Mouse (Mus musculus): ENCODE data around the gene Galnt3. TPM values are rescaled to one million over a fixed set of nuclear protein-coding genes. Genes with fewer than 3 reads are reported as not detected.
A peak's percentile ranks its signal among the peaks of the same experiment; 100 is the strongest.

The Galnt3 gene
- polyA plus RNA-seq, 1 experiment from 2014 or later: 0.85 TPM

DNA sequence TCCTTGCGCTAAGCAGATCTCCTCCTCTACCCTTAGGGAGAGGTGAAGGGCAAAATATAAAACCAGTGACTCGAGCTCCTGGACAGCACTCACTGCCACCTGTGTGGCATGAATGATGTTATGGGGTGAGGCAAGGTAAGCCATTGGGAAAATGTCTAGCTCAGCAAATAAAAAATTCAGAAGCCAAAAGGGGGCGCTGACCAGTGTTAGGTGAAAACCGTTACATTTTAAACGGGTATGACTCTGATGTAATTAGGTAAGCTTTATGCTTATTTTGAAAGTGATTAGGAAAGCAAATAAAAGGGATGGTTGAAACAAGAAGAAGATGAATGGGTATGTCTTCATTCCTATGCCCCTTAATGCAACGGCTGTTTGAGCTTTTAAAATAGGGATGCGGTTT is 24.6 kb downstream of the Galnt3 start:
- Histone ChIP-seq H3K4me3 (no peak overlapping the region), H3K36me3 (no peaks in the 10 kb centered on the region), H3K27ac (no peak overlapping the region), H3K27me3 (ENCODE audit: insufficient read depth, poor library complexity, severe bottlenecking) (no peaks in the 10 kb centered on the region), H3K9me3 (no peaks in the 10 kb centered on the region), H3K4me1 (replicated peaks) (peaks cover 18% of the 10 kb centered on the region)
- no peak for DNase-seq (ENCODE audit: low spot score)
- 78% methylated on average over 7 of the region's 7 CpGs for WGBS

GRCm38 (mm10) chr2:66094622-66095181 is 30.1 kb downstream of the Galnt3 start:
- Histone ChIP-seq H3K9me3 (no peaks in the 10 kb centered on the region), H3K4me3 (no peak overlapping the region), H3K36me3 (no peaks in the 10 kb centered on the region), H3K4me1 (replicated peaks) (peaks cover 13% of the 10 kb centered on the region), H3K27me3 (ENCODE audit: insufficient read depth, poor library complexity, severe bottlenecking) (no peaks in the 10 kb centered on the region), H3K27ac (no peak overlapping the region)
- no peak for DNase-seq (ENCODE audit: low spot score)
- WGBS: 78% methylated on average over 4 of the region's 4 CpGs

GRCm38 (mm10) chr2:66091296-66091695 is 33.5 kb downstream of the Galnt3 start:
- Histone ChIP-seq H3K36me3 (no peaks in the 10 kb centered on the region), H3K4me3 (no peak overlapping the region), H3K27me3 (ENCODE audit: insufficient read depth, poor library complexity, severe bottlenecking) (no peaks in the 10 kb centered on the region), H3K27ac (no peak overlapping the region), H3K4me1 (replicated peaks) (no peaks in the 10 kb centered on the region), H3K9me3 (no peaks in the 10 kb centered on the region)
- WGBS: 54% methylated on average over 5 of the region's 5 CpGs
- no peak for DNase-seq (ENCODE audit: low spot score)

DNA sequence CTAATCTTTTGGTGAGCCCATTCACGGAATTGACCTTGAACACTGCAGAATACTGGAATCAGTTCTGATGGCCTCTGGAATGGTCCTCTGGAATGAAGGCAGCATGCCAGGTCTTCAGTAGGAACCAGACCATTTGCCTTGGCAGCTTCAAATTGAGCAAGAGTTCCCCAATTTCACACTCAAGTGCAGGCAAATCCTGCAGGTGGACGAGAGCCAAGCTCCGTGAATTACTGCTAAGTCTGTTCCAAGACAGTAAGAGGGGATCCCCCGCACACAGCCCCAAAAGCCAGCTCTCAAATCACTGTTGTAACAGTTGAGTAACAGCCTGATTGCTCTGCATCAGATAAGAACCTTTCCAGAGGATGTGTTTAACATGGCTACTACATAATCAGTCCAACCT is 42.9 kb downstream of the Galnt3 start:
- Histone ChIP-seq H3K4me3 (no peak overlapping the region), H3K9me3 (no peaks in the 10 kb centered on the region), H3K36me3 (no peaks in the 10 kb centered on the region), H3K27ac (no peak overlapping the region), H3K4me1 (replicated peaks) (no peaks in the 10 kb centered on the region), H3K27me3 (ENCODE audit: insufficient read depth, poor library complexity, severe bottlenecking) (no peaks in the 10 kb centered on the region)
- DNase-seq (ENCODE audit: low spot score): no peak
- WGBS: 90% methylated on average over 4 of the region's 4 CpGs

- Histone ChIP-seq H3K9me3 (no peaks in the 10 kb centered on the region), H3K27ac (no peak overlapping the region), H3K36me3 (no peaks in the 10 kb centered on the region), H3K27me3 (ENCODE audit: insufficient read depth, poor library complexity, severe bottlenecking) (no peaks in the 10 kb centered on the region), H3K4me1 (replicated peaks) (no peaks in the 10 kb centered on the region), H3K4me3 (no peak overlapping the region)
- 97% methylated on average over 2 of the region's 2 CpGs for WGBS
- DNase-seq (ENCODE audit: low spot score): no peak
Observed at GRCm38 (mm10) chr2:66080731-66081130, 44.1 kb downstream of the Galnt3 start.

- 33% methylated on average over 6 of the region's 6 CpGs for WGBS
- Histone ChIP-seq H3K27ac (no peak overlapping the region), H3K9me3 (no peaks in the 10 kb centered on the region), H3K4me3 (no peak overlapping the region), H3K4me1 (replicated peaks) (peaks cover 7% of the 10 kb centered on the region), H3K36me3 (no peaks in the 10 kb centered on the region), H3K27me3 (ENCODE audit: insufficient read depth, poor library complexity, severe bottlenecking) (no peaks in the 10 kb centered on the region; the same call in 1 of the 2 replicates)
- DNase-seq (ENCODE audit: low spot score): no peak
Observed at GRCm38 (mm10) chr2:66069454-66069853, 55.3 kb downstream of the Galnt3 start.

DNA sequence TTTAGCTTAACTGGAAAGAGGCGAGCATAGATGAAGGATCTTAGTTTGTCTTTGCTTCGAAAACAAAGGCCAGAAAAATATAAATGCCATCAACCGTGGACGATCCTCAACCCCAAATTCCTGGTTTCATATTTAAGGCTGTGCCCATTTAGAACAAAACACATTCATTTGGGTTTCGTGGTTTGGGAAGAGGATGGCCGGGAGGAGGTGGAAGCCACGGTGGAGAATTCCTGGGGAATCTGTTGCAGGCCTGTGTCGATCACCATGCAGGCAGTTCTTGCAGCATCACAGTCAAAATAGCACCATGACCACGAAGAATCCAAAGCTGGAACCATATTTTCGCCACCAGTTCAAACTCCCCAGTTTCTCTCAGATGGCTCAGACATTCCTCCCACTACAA is 61.5 kb downstream of the Galnt3 start:
- 91% methylated on average over 10 of the region's 10 CpGs for WGBS
- Histone ChIP-seq H3K4me3 (no peak overlapping the region), H3K36me3 (no peaks in the 10 kb centered on the region), H3K9me3 (no peaks in the 10 kb centered on the region), H3K27me3 (ENCODE audit: insufficient read depth, poor library complexity, severe bottlenecking) (no peaks in the 10 kb centered on the region), H3K4me1 (replicated peaks) (no peaks in the 10 kb centered on the region), H3K27ac (no peak overlapping the region)
- DNase-seq (ENCODE audit: low spot score): no peak

DNA sequence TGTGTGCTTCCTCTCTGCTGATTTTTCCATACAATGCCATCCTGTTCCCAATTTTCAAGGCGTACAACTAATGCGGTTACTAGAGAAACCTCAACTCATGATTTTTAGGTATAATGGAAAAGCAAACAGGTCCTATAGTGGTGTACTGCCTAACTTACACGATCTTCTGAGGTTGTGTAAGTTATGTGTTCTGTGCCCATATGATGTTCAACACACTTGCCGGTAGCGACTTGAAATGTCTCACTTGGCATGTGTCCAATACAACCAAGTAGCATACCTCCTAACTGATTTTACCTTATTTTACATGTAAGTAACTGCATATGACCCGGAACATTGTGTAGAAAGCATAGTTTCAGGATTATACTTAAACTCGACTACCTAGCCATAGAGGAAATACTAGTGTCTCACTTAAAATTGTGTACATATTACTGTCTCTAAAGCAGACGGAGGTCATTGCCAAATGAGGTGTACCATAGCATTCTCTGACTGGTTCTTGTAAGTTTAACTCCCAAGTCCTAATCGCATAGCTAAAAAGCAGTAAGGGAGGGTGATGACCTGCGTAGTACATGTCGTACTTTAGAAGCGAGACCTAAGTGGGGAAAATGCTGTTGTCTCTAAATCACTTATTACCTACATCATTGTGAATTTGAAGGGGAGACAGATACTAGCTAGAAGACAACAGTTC is 80.2 kb downstream of the Galnt3 start:
- H3K4me1 ChIP-seq (replicated peaks): peaks cover 29% of the 10 kb centered on the region
- H3K27ac ChIP-seq: peak overlapping the region; percentile 88
- H3K4me3 ChIP-seq: no peak overlapping the region
- H3K36me3 ChIP-seq: no peaks in the 10 kb centered on the region
- no peak for DNase-seq (ENCODE audit: low spot score)
- no peaks in the 10 kb centered on the region for H3K9me3 ChIP-seq
- WGBS: 92% methylated on average over 12 of the region's 12 CpGs
- no peaks in the 10 kb centered on the region for H3K27me3 ChIP-seq (ENCODE audit: insufficient read depth, poor library complexity, severe bottlenecking)

DNA sequence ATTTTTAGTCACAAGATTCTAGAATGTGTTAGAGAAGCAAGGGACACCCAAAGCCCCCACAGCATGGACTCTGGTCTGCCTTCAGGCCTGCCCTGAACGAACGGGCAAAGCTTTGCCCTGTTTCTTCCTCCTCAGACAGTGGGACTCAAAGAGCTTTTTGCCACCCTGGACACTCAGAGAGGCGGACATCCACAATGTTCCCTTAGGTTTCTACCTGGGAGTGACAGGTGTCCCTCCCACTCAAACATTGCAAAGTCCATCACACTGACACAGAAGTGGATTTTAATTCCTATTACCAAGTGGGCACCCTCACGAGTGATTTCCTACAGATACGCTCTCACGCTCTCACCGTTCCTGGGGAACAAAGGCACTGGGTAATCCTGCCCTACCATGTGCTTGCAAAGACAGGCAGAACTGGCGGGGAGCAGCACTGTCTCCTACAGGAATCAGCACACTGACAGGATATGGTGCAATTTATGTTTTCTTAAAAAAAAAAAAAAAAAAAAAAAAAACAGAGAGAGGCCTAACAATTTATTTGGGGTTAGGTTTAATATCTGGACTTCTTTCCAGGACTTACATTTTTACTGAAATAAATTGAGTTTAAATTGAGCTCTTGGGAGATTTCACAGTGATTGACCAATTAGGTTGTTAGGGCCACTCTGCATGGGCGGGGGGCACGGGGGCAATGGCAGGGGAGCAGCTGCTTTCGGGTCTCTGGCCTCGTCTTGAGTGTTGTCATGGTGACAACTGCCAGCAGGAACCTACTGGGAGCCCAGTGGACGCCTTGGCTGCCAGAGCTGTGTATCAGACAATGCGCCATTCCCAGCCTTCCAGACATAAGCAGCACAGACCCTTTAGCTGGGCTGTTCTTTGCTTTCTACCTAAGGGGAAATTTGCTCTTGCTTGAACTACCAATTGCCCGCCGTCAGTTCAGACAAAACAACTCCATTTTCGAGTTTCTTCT is 81.1 kb downstream of the Galnt3 start:
- WGBS: 38% methylated on average over 17 of the region's 17 CpGs

DNA sequence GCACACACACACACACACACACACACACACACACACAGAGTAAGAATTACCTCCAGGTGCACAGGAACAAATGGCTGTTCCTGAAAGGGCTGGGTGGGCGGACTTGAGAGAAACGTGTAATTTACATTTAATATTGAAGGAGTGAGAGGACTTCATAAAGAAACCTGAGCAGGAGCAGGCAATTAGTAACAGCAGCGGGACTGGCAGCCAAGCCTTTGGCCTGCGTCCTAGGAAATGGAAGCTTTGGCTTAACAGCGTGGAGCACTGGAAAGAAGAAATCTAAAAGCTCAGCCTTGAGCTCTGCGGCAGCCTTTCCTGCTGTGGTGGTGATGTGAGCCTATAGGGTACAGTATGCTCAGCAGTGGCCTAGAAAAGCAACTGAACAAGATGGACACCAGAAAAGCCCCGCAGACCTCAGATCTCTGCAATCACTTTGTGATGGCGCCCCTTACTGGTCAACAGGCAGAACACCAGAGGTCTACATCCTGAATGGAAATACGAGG is 82.8 kb downstream of the Galnt3 start:
- WGBS: 74% methylated on average over 9 of the region's 9 CpGs
- peaks cover 29% of the 10 kb centered on the region for H3K4me1 ChIP-seq (replicated peaks)
- no peaks in the 10 kb centered on the region for H3K9me3 ChIP-seq
- H3K36me3 ChIP-seq: no peaks in the 10 kb centered on the region
- H3K27me3 ChIP-seq (ENCODE audit: insufficient read depth, poor library complexity, severe bottlenecking): no peaks in the 10 kb centered on the region
- peak overlapping the region; percentile 26; the same call in 1 of the 2 replicates for H3K27ac ChIP-seq
- peak; percentile 53 for DNase-seq (ENCODE audit: low spot score)
- no peak overlapping the region for H3K4me3 ChIP-seq

More for the DNA sequence above, 81.1 kb downstream of the Galnt3 start:
- no peak overlapping the region for H3K4me3 ChIP-seq
- no peaks in the 10 kb centered on the region for H3K9me3 ChIP-seq
- H3K36me3 ChIP-seq: no peaks in the 10 kb centered on the region
- peak overlapping the region; percentile 88 for H3K27ac ChIP-seq
- H3K4me1 ChIP-seq (replicated peaks): peaks cover 29% of the 10 kb centered on the region
- peak; percentile 77 for DNase-seq (ENCODE audit: low spot score)
- H3K27me3 ChIP-seq (ENCODE audit: insufficient read depth, poor library complexity, severe bottlenecking): no peaks in the 10 kb centered on the region

DNA sequence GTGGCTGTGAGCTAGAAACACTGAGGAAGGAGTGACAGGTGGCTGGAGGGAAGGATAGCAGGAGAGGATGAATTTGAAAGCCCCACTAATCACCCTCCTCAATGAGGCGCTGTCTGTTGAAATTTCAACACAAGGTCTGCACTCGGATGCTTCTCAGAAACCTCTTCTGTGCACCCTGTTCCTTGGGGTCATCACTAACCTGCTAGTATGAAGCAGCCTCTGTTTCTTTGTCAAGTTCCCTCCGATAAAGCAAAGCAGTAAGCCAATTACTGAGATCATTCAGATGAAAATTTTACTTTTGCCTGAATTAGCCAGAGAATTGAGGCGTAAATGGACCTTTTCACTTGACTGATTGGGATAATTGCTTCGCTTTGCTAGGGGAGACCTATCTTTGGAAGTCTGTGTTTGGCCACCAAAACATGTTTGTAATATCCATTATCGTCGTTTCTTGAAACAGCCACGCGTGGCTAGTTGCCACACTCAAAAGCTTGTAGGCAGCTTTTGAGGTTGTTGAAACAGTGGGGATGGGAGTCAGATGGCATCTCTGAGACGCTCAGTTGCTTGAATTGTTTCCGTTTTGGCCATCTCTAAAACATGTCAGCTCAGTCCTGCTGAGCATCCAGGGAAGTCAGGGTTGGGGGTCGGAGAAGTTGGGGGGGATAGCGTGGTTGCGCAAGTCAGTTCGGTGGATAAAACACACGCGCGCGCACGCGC is 83.4 kb downstream of the Galnt3 start:
- no peaks in the 10 kb centered on the region for H3K27me3 ChIP-seq (ENCODE audit: insufficient read depth, poor library complexity, severe bottlenecking)
- no peak for DNase-seq (ENCODE audit: low spot score)
- peaks cover 29% of the 10 kb centered on the region for H3K4me1 ChIP-seq (replicated peaks)
- WGBS: 77% methylated on average over 21 of the region's 21 CpGs
- no peak overlapping the region for H3K4me3 ChIP-seq
- H3K9me3 ChIP-seq: no peaks in the 10 kb centered on the region
- H3K36me3 ChIP-seq: no peaks in the 10 kb centered on the region
- peak overlapping the region; percentile 26 for H3K27ac ChIP-seq

DNA sequence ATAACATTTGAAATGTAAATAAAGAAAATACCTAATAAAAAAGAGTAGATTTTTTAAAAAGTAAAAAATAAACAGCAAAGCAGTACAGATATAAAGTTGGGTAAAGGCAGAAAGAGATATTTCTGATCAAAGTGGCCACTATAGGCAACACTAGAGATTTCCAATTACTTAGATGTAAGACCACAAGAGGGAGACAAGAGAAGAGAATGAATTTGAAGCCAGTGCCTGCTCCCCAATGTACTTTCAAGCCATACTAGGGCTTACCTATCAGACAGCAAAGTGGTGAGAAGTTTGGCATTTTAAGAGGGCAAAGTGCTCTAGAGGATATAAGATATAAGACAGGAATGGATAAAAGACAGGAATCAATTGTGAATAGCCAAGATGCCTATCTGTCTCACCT is 84.2 kb downstream of the Galnt3 start:
- no peaks in the 10 kb centered on the region for H3K9me3 ChIP-seq
- peaks cover 29% of the 10 kb centered on the region for H3K4me1 ChIP-seq (replicated peaks)
- DNase-seq (ENCODE audit: low spot score): no peak
- H3K27ac ChIP-seq: peak overlapping the region; percentile 16; the same call in 1 of the 2 replicates
- no peaks in the 10 kb centered on the region for H3K36me3 ChIP-seq
- H3K4me3 ChIP-seq: no peak overlapping the region
- H3K27me3 ChIP-seq (ENCODE audit: insufficient read depth, poor library complexity, severe bottlenecking): no peaks in the 10 kb centered on the region

All from hindbrain, embryonic 10.5 days (tissue).